Mouse (Mus musculus) hindbrain, embryonic 16.5 days (tissue): Measurements from ENCODE around the gene Dpy19l1. TPM values are rescaled to one million over a fixed set of nuclear protein-coding genes. Genes with fewer than 3 reads are reported as not detected.
A peak's percentile ranks its signal among the peaks of the same experiment; 100 is the strongest.

Source experiments
- ATAC-seq: fragments of 200-750 bp; cut with Nextera tagmentation; 2 replicates; pipeline ENCODE4 v1.8.0; 2017; ENCODE audit warnings: moderate TSS enrichment, moderate library complexity
- H3K27ac ChIP-seq: fragments of 300-500 bp; sonication (generic); 2 replicates; pipeline ENCODE4 v1.5.1; 2014; ENCODE audit warnings: low read depth, mild to moderate bottlenecking, control low read depth, low read length, moderate library complexity
- H3K27me3 ChIP-seq: fragments of 300-500 bp; sonication (generic); replicated peaks from 2 replicates; pipeline ENCODE4 v1.6.1; 2014; ENCODE audit warnings: low read length; ENCODE audit not compliant: control insufficient read depth, insufficient read depth
- H3K36me3 ChIP-seq: fragments of 300-500 bp; sonication (generic); 2 replicates; pipeline ENCODE4 v1.6.1; 2014; ENCODE audit warnings: mild to moderate bottlenecking, low read length, moderate library complexity, mixed read lengths; ENCODE audit not compliant: control insufficient read depth, insufficient read depth
- H3K4me1 ChIP-seq: fragments of 300-500 bp; sonication (generic); 2 replicates; pipeline ENCODE4 v1.6.1; 2014; ENCODE audit warnings: low read depth, low read length; ENCODE audit not compliant: control insufficient read depth, insufficient read depth
- H3K4me2 ChIP-seq: fragments of 300-500 bp; sonication (generic); 2 replicates; pipeline ENCODE4 v1.6.1; 2014; ENCODE audit warnings: mild to moderate bottlenecking, low read length, control low read depth, moderate library complexity
- H3K4me3 ChIP-seq: fragments of 300-500 bp; sonication (generic); 2 replicates; pipeline ENCODE4 v1.5.1; 2014; ENCODE audit warnings: mild to moderate bottlenecking, low read length, control low read depth, moderate library complexity
- H3K9ac ChIP-seq: fragments of 300-500 bp; sonication (generic); 2 replicates; pipeline ENCODE4 v1.6.1; 2014; ENCODE audit warnings: low read depth, mild to moderate bottlenecking, control low read depth, low read length, moderate library complexity
- H3K9me3 ChIP-seq: fragments of 300-500 bp; sonication (generic); 2 replicates; pipeline ENCODE4 v1.6.1; 2014; ENCODE audit warnings: mild to moderate bottlenecking, low read length, moderate library complexity; ENCODE audit not compliant: control insufficient read depth
- WGBS: fragments of 180-500 bp; shearing (Covaris S2); extraction: QIAGEN DNeasy Blood & Tissue Kit; methylation state at CpG from one replicate; pipeline ENCODE4 v1.1.7; 2014; 5-methylcytosine and 5-hydroxymethylcytosine counted together
- polyA plus RNA-seq: library from polyadenylated mRNA; unstranded; fragments of >200 nt; fragmentation: Nextera tagmentation; extraction: Ambion mirVana; gene quantifications from 2 replicates; pipeline ENCODE4 v1.2.1, GENCODE M21; 2015

Gene Dpy19l1
- polyA plus RNA-seq, 1 experiment from 2014 or later, result 7.6 TPM

DNA sequence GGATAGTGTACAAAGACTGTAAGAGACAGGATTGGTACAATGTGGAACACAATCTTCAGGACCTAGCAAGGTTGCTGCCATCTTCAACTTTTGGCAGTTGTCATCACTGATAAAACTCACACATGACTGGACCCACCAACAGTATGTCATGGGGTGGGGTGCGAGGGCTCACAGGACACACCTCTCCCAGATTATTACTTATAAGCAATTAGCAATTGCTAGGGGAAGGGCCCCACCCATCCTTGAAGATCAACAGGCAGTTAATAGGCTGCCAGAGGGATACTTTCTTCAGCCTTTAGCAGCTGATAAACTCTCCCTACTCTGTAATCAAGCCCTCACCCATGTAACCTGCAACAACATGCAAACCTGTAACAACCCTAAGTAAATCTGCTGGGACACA is 92.5 kb downstream of the Dpy19l1 start:
- no peak for ATAC-seq
- Histone ChIP-seq H3K9me3 (no peaks in the 10 kb centered on the region), H3K36me3 (no peaks in the 10 kb centered on the region), H3K4me2 (no peak overlapping the region), H3K4me1 (no peaks in the 10 kb centered on the region), H3K9ac (no peak overlapping the region), H3K4me3 (no peak overlapping the region), H3K27me3 (no peaks in the 10 kb centered on the region), H3K27ac (no peak overlapping the region)
- WGBS, result 95% methylated on average over 1 of the region's 1 CpGs

DNA sequence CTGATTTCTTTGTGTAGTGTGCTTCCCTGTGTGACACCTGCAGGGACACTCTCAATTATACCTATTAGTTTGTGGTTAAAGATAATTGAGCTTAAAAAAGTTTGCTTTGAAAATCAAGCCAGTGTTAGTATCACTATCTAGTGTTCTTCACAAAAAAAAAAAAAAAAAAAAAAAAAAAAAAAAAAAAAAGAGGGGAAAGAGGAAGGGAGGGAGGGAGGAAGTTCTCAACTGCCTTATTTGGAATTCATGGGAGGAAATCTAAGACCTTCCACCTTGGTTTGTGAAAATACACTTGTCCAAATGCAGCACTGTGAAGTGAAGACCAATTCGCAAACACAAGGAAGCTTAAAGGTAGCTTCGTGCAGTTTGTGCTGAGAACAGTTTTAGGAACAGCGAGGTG is 94.9 kb downstream of the Dpy19l1 start:
- Histone ChIP-seq H3K9ac (no peak overlapping the region), H3K4me1 (no peaks in the 10 kb centered on the region), H3K4me3 (no peak overlapping the region), H3K27me3 (no peaks in the 10 kb centered on the region), H3K27ac (no peak overlapping the region), H3K36me3 (no peaks in the 10 kb centered on the region), H3K4me2 (no peak overlapping the region), H3K9me3 (no peaks in the 10 kb centered on the region)
- ATAC-seq, result no peak
- WGBS, result 80% methylated on average over 3 of the region's 3 CpGs

DNA sequence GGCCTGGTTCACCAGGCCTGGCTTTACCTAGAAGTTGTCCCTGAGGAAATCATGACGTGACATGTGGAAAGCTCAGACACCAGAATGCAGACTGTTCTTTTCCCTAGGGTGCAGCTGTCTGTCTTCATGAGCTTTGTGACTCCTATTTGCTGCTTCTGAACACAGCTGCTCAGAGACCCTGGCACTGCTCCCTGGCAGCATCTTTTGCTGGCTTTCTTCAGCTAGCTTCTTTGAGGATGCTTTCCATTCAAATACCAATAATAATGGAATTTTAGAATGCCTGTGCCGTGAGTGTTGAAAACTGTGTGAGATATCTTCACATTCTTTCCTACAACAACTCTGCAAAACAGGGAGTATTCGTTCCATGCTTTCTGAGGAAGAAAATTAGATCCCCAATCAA is 108.8 kb downstream of the Dpy19l1 start:
- Histone ChIP-seq H3K4me3 (no peak overlapping the region), H3K4me1 (no peaks in the 10 kb centered on the region), H3K9ac (no peak overlapping the region), H3K9me3 (no peaks in the 10 kb centered on the region), H3K4me2 (no peak overlapping the region), H3K27me3 (no peaks in the 10 kb centered on the region), H3K27ac (no peak overlapping the region), H3K36me3 (no peaks in the 10 kb centered on the region)
- 59% methylated on average over 3 of the region's 3 CpGs for WGBS
- ATAC-seq, result no peak

DNA sequence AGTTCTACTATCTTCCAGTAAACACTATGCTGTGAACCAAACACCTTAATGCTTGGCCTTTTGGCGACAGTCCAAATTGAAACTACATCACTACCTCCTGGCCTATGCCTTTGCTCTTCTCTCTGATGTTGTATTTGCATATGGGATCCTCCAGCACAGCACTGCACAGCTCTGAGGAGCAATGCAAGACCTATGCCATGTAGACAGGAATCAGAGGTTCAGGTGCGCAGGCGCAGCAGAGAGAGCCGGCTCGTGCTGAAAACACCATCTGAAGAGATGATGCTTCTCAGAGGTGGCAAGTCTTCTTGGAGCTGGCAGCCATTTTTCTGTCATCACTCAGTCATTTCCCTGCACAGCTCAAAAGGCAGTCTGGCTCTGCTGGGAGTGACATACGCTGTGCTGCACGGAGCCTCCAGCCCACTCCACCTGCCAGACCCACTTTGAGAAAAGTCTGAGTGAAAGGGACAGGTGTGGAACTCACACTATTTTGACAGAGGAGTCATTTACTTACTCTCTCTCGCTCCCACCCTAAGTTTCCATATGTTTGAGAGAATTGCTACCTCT is 112.1 kb downstream of the Dpy19l1 start:
- no peak for ATAC-seq
- H3K36me3 ChIP-seq, result no peaks in the 10 kb centered on the region
- H3K4me2 ChIP-seq, result no peak overlapping the region
- no peak overlapping the region for H3K9ac ChIP-seq
- H3K27me3 ChIP-seq, result no peaks in the 10 kb centered on the region
- no peaks in the 10 kb centered on the region for H3K4me1 ChIP-seq
- WGBS, result 91% methylated on average over 8 of the region's 8 CpGs
- no peak overlapping the region for H3K27ac ChIP-seq
- no peak overlapping the region for H3K4me3 ChIP-seq
- no peaks in the 10 kb centered on the region for H3K9me3 ChIP-seq

DNA sequence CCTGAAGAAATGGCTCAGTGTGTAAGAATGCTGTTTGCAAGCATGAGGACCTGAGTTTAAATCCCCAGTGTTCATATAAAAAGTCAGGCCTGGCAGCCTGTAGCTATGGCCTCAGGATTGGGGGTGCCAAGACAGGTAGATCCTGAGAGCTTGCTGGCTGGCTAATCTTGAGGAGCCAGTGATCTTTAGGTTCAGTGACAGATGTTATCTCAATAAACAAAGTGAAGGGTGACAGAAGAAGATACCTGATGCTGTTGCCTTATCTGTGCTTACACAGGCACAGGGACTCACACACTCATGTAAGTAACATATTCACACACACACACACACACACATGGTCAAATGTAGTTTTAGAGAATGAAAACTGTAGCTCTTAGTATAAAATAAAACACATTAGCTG is 115.7 kb downstream of the Dpy19l1 start:
- no peak for ATAC-seq
- Histone ChIP-seq H3K9ac (no peak overlapping the region), H3K4me2 (no peak overlapping the region), H3K9me3 (no peaks in the 10 kb centered on the region), H3K36me3 (no peaks in the 10 kb centered on the region), H3K27me3 (no peaks in the 10 kb centered on the region), H3K27ac (no peak overlapping the region), H3K4me1 (no peaks in the 10 kb centered on the region), H3K4me3 (no peak overlapping the region)

DNA sequence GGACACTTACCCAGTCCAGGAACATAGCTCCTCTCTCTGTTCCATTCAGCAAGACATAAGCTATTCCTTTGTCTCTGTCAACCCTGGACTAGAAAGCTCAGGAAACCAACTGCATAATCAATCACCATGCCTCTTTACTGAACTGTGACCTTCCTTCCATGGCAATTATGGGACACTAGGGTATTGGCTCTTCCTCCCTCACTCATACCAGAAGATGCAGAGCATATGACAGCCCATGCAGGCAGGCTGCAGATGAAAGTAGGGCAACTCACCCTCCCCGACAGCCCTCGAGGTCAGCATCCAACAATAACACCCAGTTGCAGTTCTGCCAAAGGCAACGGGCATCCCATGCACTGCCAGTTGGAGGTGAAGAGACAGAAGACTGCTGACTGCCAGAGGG is 123.6 kb downstream of the Dpy19l1 start:
- ATAC-seq, result peak; percentile 69; the same call in 1 of the 2 replicates
- no peak overlapping the region for H3K4me3 ChIP-seq

DNA sequence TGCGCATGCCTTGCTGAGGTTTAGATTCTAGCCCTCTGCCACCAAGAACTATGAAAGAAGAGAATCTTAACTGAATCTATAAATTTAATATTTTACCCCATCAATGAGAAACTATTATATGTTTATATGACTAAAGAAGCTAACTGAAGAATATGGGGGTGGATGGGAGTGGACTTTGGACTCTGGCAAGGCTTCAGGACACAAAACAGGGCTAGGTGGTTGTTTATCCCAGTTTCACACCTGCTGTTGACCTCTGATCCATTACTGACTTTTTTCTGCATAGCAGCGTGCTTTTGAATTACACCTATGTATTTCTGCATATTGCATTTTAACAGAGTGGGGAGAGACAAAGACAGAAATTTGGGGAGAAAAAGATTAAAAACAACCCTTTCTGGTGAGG is 124.1 kb downstream of the Dpy19l1 start:
- no peak overlapping the region for H3K27ac ChIP-seq
- no peak for ATAC-seq
- no peak overlapping the region for H3K4me2 ChIP-seq
- 83% methylated on average over 2 of the region's 2 CpGs for WGBS
- H3K4me1 ChIP-seq, result no peaks in the 10 kb centered on the region
- no peak overlapping the region for H3K9ac ChIP-seq
- H3K27me3 ChIP-seq, result no peaks in the 10 kb centered on the region
- H3K36me3 ChIP-seq, result no peaks in the 10 kb centered on the region
- H3K4me3 ChIP-seq, result no peak overlapping the region
- no peaks in the 10 kb centered on the region for H3K9me3 ChIP-seq

More for the DNA sequence above, 123.6 kb downstream of the Dpy19l1 start:
- H3K27ac ChIP-seq, result no peak overlapping the region
- H3K9me3 ChIP-seq, result no peaks in the 10 kb centered on the region
- 17% methylated on average over 3 of the region's 3 CpGs for WGBS
- no peak overlapping the region for H3K9ac ChIP-seq
- H3K36me3 ChIP-seq, result no peaks in the 10 kb centered on the region
- no peak overlapping the region for H3K4me2 ChIP-seq
- no peaks in the 10 kb centered on the region for H3K27me3 ChIP-seq
- H3K4me1 ChIP-seq, result no peaks in the 10 kb centered on the region

Other genes with a start within 250 kb of the Dpy19l1 start
- gene Cypt4, start 122.1 kb upstream of the Dpy19l1 start, polyA plus RNA-seq, result not detected in 2 replicates
- gene Dpy19l2, start 193.2 kb upstream of the Dpy19l1 start, polyA plus RNA-seq, result 0.41 and 0.49 TPM in 2 replicates